Mouse (Mus musculus) kidney, adult 2 months (tissue): Measurements from ENCODE around the gene Eif4g1.

Experiments used
- CTCF ChIP-seq: fragments of 200-500 bp; conservative IDR thresholded peaks from 2 replicates; pipeline ENCODE4 v1.5.1; 2011; ENCODE audit warnings: low read depth, mild to moderate bottlenecking, control low read depth, low read length, moderate library complexity, mixed read lengths; ENCODE audit not compliant: insufficient read depth, insufficient read length
- POLR2A ChIP-seq: fragments of 200-500 bp; IDR thresholded peaks from one replicate; pipeline ENCODE4 v1.6.1; 2011; ENCODE audit warnings: low read depth, low read length, control low read depth

- TF ChIP-seq CTCF: 0 out of 2 replicates have a peak, but pooled peaks have one; percentile 9
- no peak for TF ChIP-seq POLR2A
Observed at GRCm38 (mm10) chr16:20716841-20717180, 48.7 kb downstream of the Eif4g1 start.
